Mouse (Mus musculus): ENCODE results near the gene Glb1l3. TPM values are rescaled to one million over a fixed set of nuclear protein-coding genes. Genes with fewer than 3 reads are reported as not detected.
"Not testable (repeated sequence)": the region's sequence is repeated elsewhere in the genome, so short reads cannot be mapped to it uniquely, and the experiment has no call there.

Glb1l3 gene
- not detected in 2 replicates for polyA plus RNA-seq (2014; fragmentation: Nextera tagmentation; extraction: Ambion mirVana)

DNA sequence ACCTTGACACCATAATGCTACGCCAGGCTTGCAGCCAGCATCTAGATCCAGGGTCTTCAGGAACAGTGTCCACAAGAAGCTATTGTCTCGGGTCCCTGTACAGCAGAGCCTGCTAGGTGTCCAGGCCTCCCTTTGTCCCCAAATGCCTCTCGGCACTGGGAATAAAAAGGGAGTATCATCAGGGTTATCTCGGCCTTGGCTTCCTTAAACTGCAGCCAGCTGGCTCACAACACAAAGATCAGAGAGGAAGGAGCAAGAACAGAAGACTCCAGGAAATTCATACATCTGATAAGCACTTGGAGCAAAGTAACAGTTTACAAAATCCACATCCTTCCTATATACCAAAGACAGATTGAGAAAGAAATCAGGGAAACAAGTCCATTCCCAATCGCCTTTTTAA, at the start of gene Glb1l3:
Gene Glb1l3 (minus strand): TSS at position 140 of the 400 bp plus-strand sequence.
- Histone ChIP-seq H3K4me1 (ENCODE audit: control insufficient read depth, insufficient read depth, low read length) (no peaks in the 10 kb centered on the region), H3K4me3 (ENCODE audit: low read depth, low read length) (no peak within 1 kb of the TSS), H3K4me2 (ENCODE audit: low read depth) (no peak within 1 kb of the TSS), H3K27me3 (ENCODE audit: control insufficient read depth, insufficient read depth, low read length) (no peaks in the 10 kb centered on the region), H3K9me3 (ENCODE audit: control insufficient read depth, low read length) (no peaks in the 10 kb centered on the region), H3K27ac (ENCODE audit: low read depth, low read length) (no peak within 1 kb of the TSS), H3K9ac (ENCODE audit: low read length) (no peak within 1 kb of the TSS), H3K36me3 (ENCODE audit: control insufficient read depth, insufficient read depth, low read length) (no peaks in the 10 kb centered on the region)
- DNase-seq (ENCODE audit: low spot score) (no peak), ATAC-seq (ENCODE audit: insufficient read depth, low FRiP score, low TSS enrichment) (no peak)
- WGBS: 77% methylated on average over 5 of the region's 5 CpGs

DNA sequence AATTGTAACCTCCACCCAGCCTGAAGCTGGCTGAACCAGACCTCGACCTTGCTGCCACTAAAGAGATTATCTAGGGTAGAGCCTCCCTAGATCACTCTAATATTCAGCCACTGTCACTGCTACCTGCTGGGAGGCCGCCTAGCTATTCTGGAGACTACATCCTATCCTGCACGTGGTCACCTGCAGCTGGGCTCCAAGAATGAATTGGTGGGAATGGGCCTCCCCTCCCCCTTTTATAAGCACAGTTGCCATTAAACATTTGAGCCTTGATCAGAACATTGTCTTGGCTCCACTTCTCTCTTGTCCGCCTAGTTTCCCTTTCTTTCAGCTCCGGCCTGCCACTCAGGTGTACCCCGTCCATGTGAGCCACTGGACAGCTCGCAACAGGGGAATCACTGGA, 9.2 kb upstream of the Glb1l3 start:
- H3K9me3 ChIP-seq (ENCODE audit: control insufficient read depth, low read length); H3K4me2 ChIP-seq (ENCODE audit: low read depth); H3K4me3 ChIP-seq (ENCODE audit: low read depth, low read length); DNase-seq (ENCODE audit: low spot score); H3K36me3 ChIP-seq (ENCODE audit: control insufficient read depth, insufficient read depth, low read length); H3K4me1 ChIP-seq (ENCODE audit: control insufficient read depth, insufficient read depth, low read length); ATAC-seq (ENCODE audit: insufficient read depth, low FRiP score, low TSS enrichment); H3K27ac ChIP-seq (ENCODE audit: low read depth, low read length); H3K9ac ChIP-seq (ENCODE audit: low read length); H3K27me3 ChIP-seq (ENCODE audit: control insufficient read depth, insufficient read depth, low read length): not testable (repeated sequence)
- WGBS: 82% methylated on average over 7 of the region's 7 CpGs

DNA sequence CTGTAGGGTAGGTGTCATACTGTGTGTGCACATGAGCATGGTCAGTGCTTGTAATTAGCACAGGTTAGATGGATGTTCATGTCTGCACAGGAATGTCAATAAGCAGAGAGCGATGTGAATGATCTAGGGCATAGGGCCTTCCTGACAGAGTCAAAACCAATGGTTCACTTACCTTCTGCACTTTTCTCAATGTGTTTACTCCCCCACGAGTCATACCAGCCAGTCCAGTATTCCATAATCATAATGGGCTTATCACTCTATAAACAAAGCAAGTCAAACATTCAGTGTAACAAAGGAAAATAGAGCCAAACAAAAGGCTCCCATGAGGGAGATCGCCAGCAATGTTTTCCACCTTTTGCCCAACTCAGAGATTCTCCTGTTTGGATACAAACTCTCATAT, 29.6 kb downstream of the Glb1l3 start:
- 85% methylated on average over 3 of the region's 3 CpGs for WGBS
- H3K27me3 ChIP-seq (ENCODE audit: control insufficient read depth, insufficient read depth, low read length): no peaks in the 10 kb centered on the region
- no peaks in the 10 kb centered on the region for H3K36me3 ChIP-seq (ENCODE audit: control insufficient read depth, insufficient read depth, low read length)
- ATAC-seq (ENCODE audit: insufficient read depth, low FRiP score, low TSS enrichment) (no peak), DNase-seq (ENCODE audit: low spot score) (no peak)
- no peak overlapping the region for H3K27ac ChIP-seq (ENCODE audit: low read depth, low read length)
- no peaks in the 10 kb centered on the region for H3K9me3 ChIP-seq (ENCODE audit: control insufficient read depth, low read length)
- no peak overlapping the region for H3K4me2 ChIP-seq (ENCODE audit: low read depth)
- no peaks in the 10 kb centered on the region for H3K4me1 ChIP-seq (ENCODE audit: control insufficient read depth, insufficient read depth, low read length)
- H3K9ac ChIP-seq (ENCODE audit: low read length): no peak overlapping the region
- no peak overlapping the region for H3K4me3 ChIP-seq (ENCODE audit: low read depth, low read length)

DNA sequence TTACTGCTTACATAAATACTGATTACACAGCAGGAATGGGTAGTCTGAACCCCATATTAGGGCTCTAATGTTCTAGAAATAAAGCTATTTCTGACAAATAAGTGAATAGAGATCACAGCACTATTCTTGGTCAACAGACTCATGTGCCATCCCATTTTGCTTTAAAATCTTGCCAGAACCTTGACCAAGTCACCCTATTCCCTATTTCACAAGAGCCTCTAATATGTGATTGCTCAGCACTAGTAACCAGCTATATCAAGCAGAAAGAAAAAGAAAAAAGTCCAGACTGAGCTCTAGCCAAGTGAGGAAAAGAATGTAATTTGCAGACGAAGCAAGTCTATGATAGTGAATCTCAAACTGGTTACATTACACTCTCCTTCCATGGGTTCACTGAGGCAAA, 40.7 kb downstream of the Glb1l3 start:
- H3K4me3 ChIP-seq (ENCODE audit: low read depth, low read length): no peak overlapping the region
- no peak for DNase-seq (ENCODE audit: low spot score)
- no peaks in the 10 kb centered on the region for H3K9me3 ChIP-seq (ENCODE audit: control insufficient read depth, low read length)
- WGBS: 79% methylated on average over 1 of the region's 1 CpGs
- H3K27ac ChIP-seq (ENCODE audit: low read depth, low read length): no peak overlapping the region
- no peaks in the 10 kb centered on the region for H3K36me3 ChIP-seq (ENCODE audit: control insufficient read depth, insufficient read depth, low read length)
- H3K27me3 ChIP-seq (ENCODE audit: control insufficient read depth, insufficient read depth, low read length): no peaks in the 10 kb centered on the region
- ATAC-seq (ENCODE audit: insufficient read depth, low FRiP score, low TSS enrichment): no peak
- no peak overlapping the region for H3K4me2 ChIP-seq (ENCODE audit: low read depth)
- no peak overlapping the region for H3K9ac ChIP-seq (ENCODE audit: low read length)
- H3K4me1 ChIP-seq (ENCODE audit: control insufficient read depth, insufficient read depth, low read length): no peaks in the 10 kb centered on the region

DNA sequence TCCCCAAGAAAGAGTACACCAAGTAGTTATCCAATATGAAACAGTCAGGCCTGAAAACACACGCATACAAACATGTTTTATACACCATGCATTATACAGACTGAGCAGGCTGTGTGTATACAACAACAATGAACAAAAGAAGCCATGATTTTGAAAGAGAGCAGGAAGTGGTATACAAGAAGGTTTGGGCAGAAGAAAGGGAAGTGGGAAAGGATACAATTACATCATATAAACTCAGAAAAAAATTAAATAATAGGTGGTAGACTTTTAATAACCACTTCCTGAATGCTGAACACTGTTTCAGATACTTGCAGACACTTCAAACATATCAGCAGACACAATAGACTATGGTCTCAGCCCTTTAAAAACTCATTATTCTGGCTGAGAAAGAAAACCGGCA, 52.0 kb downstream of the Glb1l3 start:
- WGBS: 79% methylated on average over 2 of the region's 2 CpGs

DNA sequence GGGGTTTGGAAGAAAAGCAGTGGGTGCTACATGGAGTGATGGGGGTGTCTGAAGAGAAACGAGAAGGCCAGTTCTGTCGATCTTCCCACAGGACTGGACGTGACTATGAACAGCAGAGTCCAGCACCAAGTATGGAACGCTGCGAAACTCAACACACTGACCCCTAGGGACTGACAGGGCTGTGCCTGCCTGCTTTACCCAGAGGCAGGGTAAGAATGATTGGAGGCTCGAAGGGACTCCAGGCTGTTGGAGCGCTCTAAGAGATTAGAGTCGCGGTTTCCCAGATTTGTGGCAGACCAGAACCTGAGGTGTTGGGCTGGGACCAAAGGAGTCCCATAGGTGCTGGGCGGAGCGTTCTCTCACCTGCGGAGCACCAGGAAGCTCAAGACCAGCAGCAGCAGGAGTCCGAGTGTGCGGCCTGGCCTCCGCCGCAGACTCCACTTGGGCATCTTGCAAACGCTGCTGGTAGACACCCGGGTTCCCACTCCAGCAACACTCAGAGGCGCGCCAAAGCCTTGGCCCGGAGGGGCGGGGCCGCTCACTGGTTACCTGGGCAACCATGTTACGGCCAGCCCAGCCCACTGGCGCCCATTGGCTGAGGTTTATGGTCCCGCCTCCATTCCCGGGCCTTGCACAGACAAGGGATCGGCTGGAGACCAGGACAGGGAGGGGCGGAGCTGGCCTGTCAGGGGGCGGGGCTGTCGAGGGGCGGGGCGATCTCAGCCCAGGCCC, 54.6 kb downstream of the Glb1l3 start, which contains the start of gene Glb1l2:
Gene Glb1l2 (minus strand): TSS at position 534 of the 732 bp plus-strand sequence.
- peak within 1 kb of the TSS; percentile 43 for H3K4me3 ChIP-seq (ENCODE audit: low read depth, low read length)

More for the DNA sequence above, 52.0 kb downstream of the Glb1l3 start:
- Histone ChIP-seq H3K27ac (ENCODE audit: low read depth, low read length) (no peak overlapping the region), H3K4me3 (ENCODE audit: low read depth, low read length) (no peak overlapping the region), H3K27me3 (ENCODE audit: control insufficient read depth, insufficient read depth, low read length) (no peaks in the 10 kb centered on the region), H3K9me3 (ENCODE audit: control insufficient read depth, low read length) (no peaks in the 10 kb centered on the region), H3K4me2 (ENCODE audit: low read depth) (no peak overlapping the region), H3K9ac (ENCODE audit: low read length) (no peak overlapping the region), H3K36me3 (ENCODE audit: control insufficient read depth, insufficient read depth, low read length) (no peaks in the 10 kb centered on the region), H3K4me1 (ENCODE audit: control insufficient read depth, insufficient read depth, low read length) (no peaks in the 10 kb centered on the region)
- DNase-seq (ENCODE audit: low spot score) (no peak), ATAC-seq (ENCODE audit: insufficient read depth, low FRiP score, low TSS enrichment) (no peak)

DNA sequence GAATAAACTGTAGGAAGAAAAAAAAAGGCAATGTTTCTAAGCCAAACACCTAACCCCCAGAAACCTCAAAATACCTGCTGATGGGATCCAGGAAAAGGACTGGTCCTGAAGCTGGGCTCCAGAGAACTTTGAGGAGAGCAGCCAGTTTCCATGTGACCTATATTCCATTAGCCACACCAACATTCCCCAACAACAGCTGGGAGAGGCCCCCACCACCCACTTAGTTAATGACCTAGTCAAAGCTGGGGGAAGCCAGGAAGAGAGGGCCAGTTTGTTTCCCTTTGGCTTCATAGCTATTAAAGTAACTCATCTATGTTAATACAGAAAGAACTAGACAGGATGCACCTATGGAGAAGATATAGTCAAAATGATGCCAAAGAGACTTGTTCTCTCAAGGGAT, 56.4 kb downstream of the Glb1l3 start:
- ATAC-seq (ENCODE audit: insufficient read depth, low FRiP score, low TSS enrichment) (no peak), DNase-seq (ENCODE audit: low spot score) (no peak)
- H3K4me3 ChIP-seq (ENCODE audit: low read depth, low read length): no peak overlapping the region
- H3K9ac ChIP-seq (ENCODE audit: low read length): no peak overlapping the region
- no peak overlapping the region for H3K4me2 ChIP-seq (ENCODE audit: low read depth)
- H3K27ac ChIP-seq (ENCODE audit: low read depth, low read length): no peak overlapping the region
- H3K9me3 ChIP-seq (ENCODE audit: control insufficient read depth, low read length): no peaks in the 10 kb centered on the region
- no peaks in the 10 kb centered on the region for H3K4me1 ChIP-seq (ENCODE audit: control insufficient read depth, insufficient read depth, low read length)
- no peaks in the 10 kb centered on the region for H3K27me3 ChIP-seq (ENCODE audit: control insufficient read depth, insufficient read depth, low read length)
- no peaks in the 10 kb centered on the region for H3K36me3 ChIP-seq (ENCODE audit: control insufficient read depth, insufficient read depth, low read length)

More for the DNA sequence above, 54.6 kb downstream of the Glb1l3 start, which contains the start of gene Glb1l2:
- WGBS: 1% methylated on average over 33 of the region's 33 CpGs
- no peak within 1 kb of the TSS for H3K27ac ChIP-seq (ENCODE audit: low read depth, low read length)
- peak within 1 kb of the TSS; percentile 79 for H3K4me2 ChIP-seq (ENCODE audit: low read depth)
- no peaks in the 10 kb centered on the region for H3K36me3 ChIP-seq (ENCODE audit: control insufficient read depth, insufficient read depth, low read length)
- H3K9ac ChIP-seq (ENCODE audit: low read length): peak within 1 kb of the TSS; percentile 61
- ATAC-seq (ENCODE audit: insufficient read depth, low FRiP score, low TSS enrichment) (peak; percentile 100), DNase-seq (ENCODE audit: low spot score) (peak; percentile 97)
- no peaks in the 10 kb centered on the region for H3K9me3 ChIP-seq (ENCODE audit: control insufficient read depth, low read length)
- no peaks in the 10 kb centered on the region for H3K27me3 ChIP-seq (ENCODE audit: control insufficient read depth, insufficient read depth, low read length)
- no peaks in the 10 kb centered on the region for H3K4me1 ChIP-seq (ENCODE audit: control insufficient read depth, insufficient read depth, low read length)

DNA sequence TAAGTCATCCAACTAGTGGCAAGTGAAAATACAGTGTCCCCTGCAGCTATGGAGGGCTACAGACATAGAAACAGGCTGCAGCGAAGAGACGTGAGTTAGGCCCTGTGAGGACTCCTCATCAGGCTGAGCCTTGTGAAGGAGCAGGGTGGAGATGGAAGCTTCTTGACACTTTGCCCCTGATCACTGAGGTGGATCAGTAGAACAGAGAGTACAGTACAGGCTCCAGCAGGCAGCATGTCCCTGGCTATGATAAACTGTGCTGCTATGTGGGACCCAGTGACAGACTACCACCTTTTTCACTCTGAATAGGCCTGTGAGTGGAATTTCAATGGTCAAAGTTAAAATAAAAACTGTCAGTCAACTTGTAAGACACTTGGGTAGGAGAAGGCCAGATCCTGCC, 60.3 kb downstream of the Glb1l3 start:
- H3K36me3 ChIP-seq (ENCODE audit: control insufficient read depth, insufficient read depth, low read length): no peaks in the 10 kb centered on the region
- WGBS: 91% methylated on average over 2 of the region's 2 CpGs
- no peaks in the 10 kb centered on the region for H3K9me3 ChIP-seq (ENCODE audit: control insufficient read depth, low read length)
- H3K4me1 ChIP-seq (ENCODE audit: control insufficient read depth, insufficient read depth, low read length): no peaks in the 10 kb centered on the region
- no peaks in the 10 kb centered on the region for H3K27me3 ChIP-seq (ENCODE audit: control insufficient read depth, insufficient read depth, low read length)
- no peak overlapping the region for H3K9ac ChIP-seq (ENCODE audit: low read length)
- ATAC-seq (ENCODE audit: insufficient read depth, low FRiP score, low TSS enrichment) (no peak), DNase-seq (ENCODE audit: low spot score) (no peak)
- no peak overlapping the region for H3K27ac ChIP-seq (ENCODE audit: low read depth, low read length)
- H3K4me3 ChIP-seq (ENCODE audit: low read depth, low read length): no peak overlapping the region
- H3K4me2 ChIP-seq (ENCODE audit: low read depth): no peak overlapping the region

DNA sequence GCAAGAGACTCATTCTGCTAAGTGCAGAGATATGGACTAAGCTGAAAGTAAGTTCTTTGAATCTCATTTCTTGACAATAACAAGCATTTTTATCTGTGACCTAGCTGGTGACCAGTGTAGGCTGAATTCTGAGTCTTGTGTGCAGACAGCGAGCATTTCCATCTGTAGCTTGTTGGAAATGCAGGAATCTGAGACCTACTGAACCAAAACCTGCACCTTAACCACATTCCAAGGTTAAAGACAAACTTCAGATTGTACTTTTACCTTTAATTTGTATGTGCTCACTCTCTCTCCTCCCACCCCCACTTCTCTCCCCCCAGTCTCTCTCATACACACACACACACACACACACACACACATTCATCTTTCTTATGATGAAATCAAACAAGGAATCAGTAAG, 62.0 kb downstream of the Glb1l3 start:
- no peak overlapping the region for H3K4me3 ChIP-seq (ENCODE audit: low read depth, low read length)
- no peak overlapping the region for H3K9ac ChIP-seq (ENCODE audit: low read length)
- no peak overlapping the region for H3K4me2 ChIP-seq (ENCODE audit: low read depth)
- no peaks in the 10 kb centered on the region for H3K36me3 ChIP-seq (ENCODE audit: control insufficient read depth, insufficient read depth, low read length)
- DNase-seq (ENCODE audit: low spot score) (no peak), ATAC-seq (ENCODE audit: insufficient read depth, low FRiP score, low TSS enrichment) (no peak)
- H3K27ac ChIP-seq (ENCODE audit: low read depth, low read length): no peak overlapping the region
- no peaks in the 10 kb centered on the region for H3K27me3 ChIP-seq (ENCODE audit: control insufficient read depth, insufficient read depth, low read length)
- WGBS: 89% methylated on average over 1 of the region's 1 CpGs
- H3K9me3 ChIP-seq (ENCODE audit: control insufficient read depth, low read length): no peaks in the 10 kb centered on the region
- no peaks in the 10 kb centered on the region for H3K4me1 ChIP-seq (ENCODE audit: control insufficient read depth, insufficient read depth, low read length)
